Mouse (Mus musculus) E14TG2a.4 (cell line): ENCODE results near the gene Cptp.

Experiments
- CTCF ChIP-seq: conservative IDR thresholded peaks from 2 replicates; pipeline ENCODE4 v1.5.1; 2014; ENCODE audit warnings: low read length
- POU5F1 ChIP-seq: IDR thresholded peaks from 2 replicates; pipeline ENCODE4 v1.6.1; 2014; ENCODE audit warnings: low read length, borderline replicate concordance

GRCm38 (mm10) chr4:155889316-155889715, 20.1 kb upstream of the Cptp start:
- TF ChIP-seq CTCF (no peak), POU5F1 (no peak)
